Mouse (Mus musculus) cerebellum, adult 2 months (tissue): ENCODE results near the gene Efcab6.

Experiments used
- CTCF ChIP-seq: fragments of 200-500 bp; IDR thresholded peaks from 2 replicates; pipeline ENCODE4 v1.5.1; 2011; ENCODE audit warnings: low read depth, mild to moderate bottlenecking, control low read depth, low read length, moderate library complexity, borderline replicate concordance; ENCODE audit not compliant: insufficient read depth
- POLR2A ChIP-seq: fragments of 200-500 bp; IDR thresholded peaks from 2 replicates; pipeline ENCODE4 v1.6.1; 2011; ENCODE audit warnings: low read length, control low read depth, borderline replicate concordance; ENCODE audit not compliant: insufficient read depth

GRCm38 (mm10) chr15:83877898-83878297 is 187.3 kb downstream of the Efcab6 start:
- TF ChIP-seq POLR2A (no peak), CTCF (no peak)
